24 mouse cellular contexts compared by ENCODE assay signal in the genomic region with DNA sequence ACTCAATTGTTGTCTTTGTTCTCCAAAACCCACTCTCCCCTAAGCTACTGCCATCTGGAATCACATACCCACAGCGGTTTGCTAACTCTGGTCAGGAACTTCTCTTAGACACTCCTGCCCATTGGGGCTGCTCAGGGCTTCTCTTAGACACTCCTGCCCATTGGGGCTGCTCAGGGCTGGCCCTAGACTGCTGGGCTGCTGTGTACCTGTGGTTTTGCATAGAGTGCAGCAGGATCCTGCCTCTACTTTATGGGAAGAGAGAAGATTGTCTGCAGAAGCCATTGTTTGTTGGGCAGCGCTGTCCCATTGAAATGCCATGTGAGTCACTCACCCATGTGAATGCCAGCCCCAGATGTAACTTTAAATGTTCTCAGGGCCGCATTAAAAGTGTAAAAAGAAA.
"Had no signal": no experiment of that assay in that cellular context is flagged by ENCODE, and none has a peak within 500 bp of the region (broad histone marks: within the 10 kb centered on the region; RNA-seq: fewer than 3 reads in every experiment).

No protein-coding gene starts in this region.

- H3K9ac ChIP-seq: heart, embryonic 13.5 days; heart, embryonic 15.5 days; hindbrain, embryonic 13.5 days; hindbrain, embryonic 15.5 days; kidney, embryonic 15.5 days; limb, embryonic 13.5 days; limb, embryonic 15.5 days; liver, embryonic 12.5 days had no signal

- H3K36me3 ChIP-seq: heart, embryonic 13.5 days; heart, embryonic 15.5 days; hindbrain, embryonic 13.5 days; hindbrain, embryonic 15.5 days; kidney, embryonic 15.5 days; limb, embryonic 13.5 days; limb, embryonic 15.5 days had no signal

- H3K4me3 ChIP-seq: heart, embryonic 13.5 days; heart, embryonic 15.5 days; hindbrain, embryonic 13.5 days; hindbrain, embryonic 15.5 days; kidney, embryonic 15.5 days; limb, embryonic 13.5 days; limb, embryonic 15.5 days; liver, embryonic 12.5 days had no signal

- H3K27me3 ChIP-seq: heart, embryonic 13.5 days; heart, embryonic 15.5 days; hindbrain, embryonic 13.5 days; hindbrain, embryonic 15.5 days; kidney, embryonic 15.5 days; limb, embryonic 13.5 days; limb, embryonic 15.5 days; liver, embryonic 12.5 days had no signal

- H3K27ac ChIP-seq: heart, embryonic 13.5 days; heart, embryonic 15.5 days; hindbrain, embryonic 13.5 days; hindbrain, embryonic 15.5 days; hindbrain, postnatal 0 days; kidney, embryonic 15.5 days; limb, embryonic 13.5 days; limb, embryonic 15.5 days; liver, embryonic 12.5 days had no signal

- H3K4me2 ChIP-seq: heart, embryonic 11.5 days; heart, embryonic 13.5 days; heart, embryonic 15.5 days; hindbrain, embryonic 13.5 days; hindbrain, embryonic 15.5 days; kidney, embryonic 15.5 days; limb, embryonic 13.5 days; limb, embryonic 15.5 days; liver, embryonic 12.5 days had no signal

- ATAC-seq: hindbrain, postnatal 0 days; intestine, embryonic 16.5 days; liver, embryonic 12.5 days had no signal

- H3K9me3 ChIP-seq: heart, embryonic 13.5 days; heart, embryonic 15.5 days; hindbrain, embryonic 13.5 days; hindbrain, embryonic 15.5 days; kidney, embryonic 15.5 days; limb, embryonic 13.5 days; limb, embryonic 15.5 days; liver, embryonic 12.5 days had no signal

- DNase-seq: gastrocnemius, postnatal 14 days; gastrocnemius, postnatal 36 days; heart, adult 18-20 months; heart, postnatal 10 days; heart, postnatal 36 days; kidney, adult 11 months; kidney, adult 2 months; kidney, adult 9 months; kidney, postnatal 10 days; kidney, postnatal 36 days; layer of hippocampus, adult 9-11 months; layer of hippocampus, postnatal 36 days; left cerebral cortex, postnatal 4 days had no signal
